Mouse (Mus musculus): ENCODE results near the gene Nod2.

DNA sequence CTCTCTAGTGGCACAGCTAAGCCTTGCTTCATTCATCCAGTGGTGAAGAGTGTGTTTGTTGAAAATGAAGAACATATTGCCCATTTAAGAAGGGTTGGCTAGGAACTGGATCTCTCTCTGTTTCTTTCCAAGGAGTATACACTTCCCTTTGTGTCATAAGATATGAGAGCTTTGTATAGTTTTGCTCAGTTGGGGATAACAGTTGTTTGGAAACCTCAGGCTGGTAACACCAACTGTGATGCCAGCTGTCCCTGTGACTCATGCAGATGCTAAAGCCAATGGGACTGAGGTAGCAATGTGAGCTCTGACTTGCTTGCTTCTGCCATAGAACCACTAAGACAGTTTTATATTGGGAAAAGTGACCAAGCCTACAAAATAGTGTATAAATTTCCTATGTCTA lies 8.2 kb downstream of the Nod2 start:
- TF ChIP-seq TAL1 (IDR thresholded peaks at IDR 0.05; ENCODE audit: low read length) = no peak
- no peak for TF ChIP-seq GATA1 (IDR thresholded peaks at IDR 0.05; ENCODE audit: low read length)
